Mouse (Mus musculus) cortical plate, adult 2 months (tissue): Measurements from ENCODE around the gene Tbc1d16.

Experiments used
- CTCF ChIP-seq: fragments of 200-500 bp; IDR thresholded peaks from 2 replicates; pipeline ENCODE4 v1.5.1; 2011; ENCODE audit warnings: mild to moderate bottlenecking, control low read depth, low read length; ENCODE audit not compliant: insufficient read depth; ENCODE audit errors: extremely low read depth
- POLR2A ChIP-seq: fragments of 200-500 bp; IDR thresholded peaks from 2 replicates; pipeline ENCODE4 v1.6.1; 2011; ENCODE audit warnings: mild to moderate bottlenecking, low read length, control low read depth; ENCODE audit not compliant: insufficient read depth; ENCODE audit errors: extremely low read depth

GRCm38 (mm10) chr11:119219816-119220465 lies 8.4 kb downstream of the Tbc1d16 start:
- TF ChIP-seq CTCF, result no peak
- TF ChIP-seq POLR2A, result no peak
